Mouse (Mus musculus) ES-Bruce4 (cell line): ENCODE measurements around the gene Atp4b.

Experiments
- CTCF ChIP-seq: IDR thresholded peaks from one replicate; pipeline ENCODE4 v1.8.1; 2011; ENCODE audit warnings: low read depth, low read length
- POLR2A ChIP-seq: IDR thresholded peaks from one replicate; pipeline ENCODE4 v1.8.1; 2011; ENCODE audit warnings: low read length; ENCODE audit not compliant: insufficient read depth

DNA sequence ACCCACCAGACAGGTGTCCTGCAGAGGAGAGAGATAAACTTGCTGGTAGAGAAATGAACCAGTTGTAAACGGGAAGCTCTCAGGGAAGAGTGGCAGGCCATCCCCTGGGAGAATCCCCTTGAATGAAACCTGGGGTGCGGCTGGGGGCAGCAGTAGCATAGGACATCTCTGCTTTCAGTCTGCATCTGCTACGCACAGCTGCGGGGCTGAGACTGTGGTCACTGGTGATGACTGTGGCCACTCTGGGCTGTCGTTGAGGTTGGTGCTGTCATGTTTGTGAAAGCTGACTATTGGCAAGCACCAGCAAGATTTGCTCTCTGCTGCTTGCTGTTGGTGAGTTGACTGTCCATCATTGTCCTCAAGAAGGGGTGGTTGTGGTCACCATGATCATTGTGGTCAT, 45.0 kb downstream of the Atp4b start:
- no peak for TF ChIP-seq CTCF
- no peak for TF ChIP-seq POLR2A
